Mouse (Mus musculus) lung, postnatal 0 days (tissue): ENCODE data around the gene Nfia.

ENCODE experiments used
- CTCF ChIP-seq: IDR thresholded peaks from 2 replicates; pipeline ENCODE4 v1.5.1; 2016; ENCODE audit warnings: antibody characterized with exemption, mild to moderate bottlenecking
- EP300 ChIP-seq: IDR thresholded peaks from 2 replicates; pipeline ENCODE4 v1.6.1; 2016; ENCODE audit warnings: antibody characterized with exemption, mild to moderate bottlenecking, control low read depth

- TF ChIP-seq CTCF (no peak), EP300 (no peak)
These were observed 91.7 kb downstream of the Nfia start for GRCm38 (mm10) chr4:97864276-97864675.
